Mouse (Mus musculus): Measurements from ENCODE around the gene Pramel6.
"Not testable (repeated sequence)": the region's sequence is repeated elsewhere in the genome, so short reads cannot be mapped to it uniquely, and the experiment has no call there.

Pramel6 gene

GRCm38 (mm10) chr2:87506265-87506664 is at the start of gene Pramel6:
Gene Pramel6 (plus strand): TSS chr2:87506565.
- no peak for DNase-seq (ENCODE audit: low spot score in 2 of 2)

DNA sequence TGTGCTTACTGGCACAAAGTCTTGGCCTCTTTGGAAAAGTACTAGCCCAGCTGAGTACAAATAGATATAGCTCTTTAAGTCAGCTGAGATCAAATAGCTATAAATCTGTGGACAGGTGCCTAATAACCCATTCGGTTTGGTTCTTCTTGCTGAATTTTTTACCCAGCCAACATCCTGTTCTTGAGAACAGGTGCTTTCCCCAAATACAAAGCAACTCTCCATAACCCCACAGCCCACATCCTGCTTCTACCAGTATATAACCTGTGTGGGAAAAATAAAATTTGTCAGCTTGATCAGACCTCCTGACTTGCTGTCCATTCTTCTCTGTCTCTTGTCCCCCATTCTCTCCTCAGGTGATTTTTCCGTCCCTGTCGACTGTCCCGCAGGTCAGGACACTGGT is 44.6 kb upstream of the Pramel6 start:
- DNase-seq (ENCODE audit: low spot score in 2 of 2): no peak

DNA sequence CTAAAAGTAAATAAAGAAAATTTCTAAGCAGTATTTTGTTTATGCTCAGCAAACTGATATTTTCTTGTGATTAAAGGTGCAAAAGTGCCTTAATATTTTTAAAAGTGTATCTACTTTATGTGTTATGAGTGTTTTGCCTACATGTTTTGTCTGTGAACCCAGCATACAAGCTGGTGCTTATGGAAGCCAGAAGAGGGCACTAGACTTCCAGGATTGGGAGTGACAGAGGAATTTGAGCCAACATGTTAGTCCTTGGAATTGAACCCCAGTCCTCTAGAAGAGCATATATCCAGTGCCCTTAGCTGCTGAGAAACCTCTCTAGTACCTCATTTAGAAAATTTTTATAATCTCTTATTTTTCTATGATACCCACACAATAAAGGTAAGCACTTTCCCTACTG is 26.2 kb upstream of the Pramel6 start:
- no peak for DNase-seq (ENCODE audit: low spot score in 2 of 2)

GRCm38 (mm10) chr2:87481158-87481557 is 25.2 kb upstream of the Pramel6 start:
- DNase-seq (ENCODE audit: low spot score in 2 of 2): no peak

DNA sequence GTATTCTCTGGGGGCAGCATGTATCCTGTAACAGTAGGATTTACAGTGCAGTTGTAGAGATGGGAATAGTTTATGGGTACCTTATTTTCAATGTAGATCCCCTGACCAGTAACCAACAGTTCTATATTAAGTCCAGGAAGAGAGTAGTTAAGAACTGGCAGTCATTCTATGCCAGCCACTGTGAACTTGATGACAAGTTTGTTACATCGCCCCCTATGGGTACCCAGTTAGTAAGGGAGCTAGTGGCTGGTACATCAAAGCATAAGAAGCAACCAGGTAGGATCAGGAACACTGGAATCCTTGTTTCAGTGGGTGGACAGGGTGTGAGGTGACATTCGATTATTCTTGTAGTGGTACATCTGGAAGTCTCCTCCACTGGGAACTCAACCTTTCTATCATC is 24.1 kb upstream of the Pramel6 start:
- DNase-seq (ENCODE audit: low spot score in 2 of 2): no peak

- DNase-seq (ENCODE audit: low spot score in 2 of 2): not testable (repeated sequence)
Measured at GRCm38 (mm10) chr2:87496993-87497392, 9.4 kb upstream of the Pramel6 start, which contains the start of gene Pramel7. Gene Pramel7 (minus strand): TSS chr2:87497093.

DNA sequence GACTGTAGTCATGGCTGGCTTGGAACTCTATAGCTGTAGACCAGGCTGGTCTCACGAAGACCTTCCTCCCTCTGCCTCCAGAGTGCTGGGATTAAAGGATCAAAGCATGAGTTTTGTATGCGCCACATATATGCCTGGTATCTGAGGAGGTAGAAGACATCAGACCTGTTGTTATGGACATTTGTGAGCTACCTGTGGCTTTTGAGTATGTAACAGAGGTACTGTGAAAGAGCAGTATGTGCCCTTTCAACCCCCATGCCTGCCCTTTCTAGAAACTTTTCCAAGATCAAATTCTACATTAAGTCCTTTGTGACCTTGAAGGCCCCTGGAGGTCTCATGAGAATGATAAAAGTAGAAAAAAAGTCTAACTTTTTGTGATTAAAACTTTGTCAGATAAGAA is 8.7 kb downstream of the Pramel6 start:
- DNase-seq (ENCODE audit: low spot score in 2 of 2): no peak

GRCm38 (mm10) chr2:87515457-87516060 is 9.2 kb downstream of the Pramel6 start:
- no peak for DNase-seq (ENCODE audit: low spot score in 2 of 2)

- DNase-seq (ENCODE audit: low spot score in 2 of 2): no peak
Measured at GRCm38 (mm10) chr2:87516581-87516980, 10.2 kb downstream of the Pramel6 start.

GRCm38 (mm10) chr2:87520651-87521050 is 14.3 kb downstream of the Pramel6 start:
- DNase-seq (ENCODE audit: low spot score in 2 of 2): no peak

- DNase-seq (ENCODE audit: low spot score in 2 of 2): not testable (repeated sequence)
Measured at GRCm38 (mm10) chr2:87525899-87526616, 19.7 kb downstream of the Pramel6 start.

GRCm38 (mm10) chr2:87531496-87531895 is 25.1 kb downstream of the Pramel6 start, which contains the start of gene Olfr153:
Gene Olfr153 (plus strand): TSS chr2:87531796.
- DNase-seq (ENCODE audit: low spot score in 2 of 2): no peak

GRCm38 (mm10) chr2:87534826-87535225 is 28.5 kb downstream of the Pramel6 start:
- DNase-seq (ENCODE audit: low spot score in 2 of 2): no peak

GRCm38 (mm10) chr2:87545442-87545841 is 39.1 kb downstream of the Pramel6 start, which contains the start of gene Olfr1128:
Gene Olfr1128 (minus strand): TSS chr2:87545542.
- DNase-seq (ENCODE audit: low spot score in 2 of 2): no peak

Data from right cerebral cortex, postnatal 10 days (tissue).